Mouse (Mus musculus) hindbrain, embryonic 11.5 days (tissue): ENCODE data around the gene Tspan12. TPM values are rescaled to one million over a fixed set of nuclear protein-coding genes. Genes with fewer than 3 reads are reported as not detected.
"Not testable (repeated sequence)": the region's sequence is repeated elsewhere in the genome, so short reads cannot be mapped to it uniquely, and the experiment has no call there.

ENCODE experiments used
- ATAC-seq: fragments of 200-750 bp; cut with Nextera tagmentation; 2 replicates; pipeline ENCODE4 v1.8.0; 2017; ENCODE audit warnings: mild to moderate bottlenecking, moderate TSS enrichment, moderate library complexity; ENCODE audit not compliant: low FRiP score
- DNase-seq: peaks from one replicate; pipeline ENCODE4 v3.0.0-alpha.2; 2015; ENCODE audit warnings: low spot score
- H3K27ac ChIP-seq: fragments of 300-500 bp; sonication (generic); 2 replicates; pipeline ENCODE4 v1.5.1; 2014; ENCODE audit warnings: mild to moderate bottlenecking, low read depth, low read length
- H3K27me3 ChIP-seq: fragments of 300-500 bp; sonication (generic); 2 replicates; pipeline ENCODE4 v1.6.1; 2014; ENCODE audit warnings: mild to moderate bottlenecking, low read length, moderate library complexity, mixed read lengths; ENCODE audit not compliant: control insufficient read depth, insufficient read depth
- H3K36me3 ChIP-seq: fragments of 300-500 bp; sonication (generic); 2 replicates; pipeline ENCODE4 v1.6.1; 2014; ENCODE audit warnings: mild to moderate bottlenecking, low read length, moderate library complexity, mixed read lengths; ENCODE audit not compliant: control insufficient read depth, insufficient read depth
- H3K4me1 ChIP-seq: fragments of 300-500 bp; sonication (generic); replicated peaks from 2 replicates; pipeline ENCODE4 v1.6.1; 2014; ENCODE audit warnings: low read length, mixed read lengths; ENCODE audit not compliant: control insufficient read depth, insufficient read depth
- H3K4me2 ChIP-seq: fragments of 300-500 bp; sonication (generic); replicated peaks from 2 replicates; pipeline ENCODE4 v1.6.1; 2014; ENCODE audit warnings: mild to moderate bottlenecking, low read depth, low read length
- H3K4me3 ChIP-seq: fragments of 300-500 bp; sonication (generic); 2 replicates; pipeline ENCODE4 v1.5.1; 2014; ENCODE audit warnings: low read depth, low read length
- H3K9ac ChIP-seq: fragments of 300-500 bp; sonication (generic); 2 replicates; pipeline ENCODE4 v1.6.1; 2014; ENCODE audit warnings: low read depth, low read length
- H3K9me3 ChIP-seq: fragments of 300-500 bp; sonication (generic); 2 replicates; pipeline ENCODE4 v1.6.1; 2016; ENCODE audit warnings: low read length; ENCODE audit not compliant: control insufficient read depth
- WGBS: fragments of 180-500 bp; shearing (Covaris S2); extraction: QIAGEN DNeasy Blood & Tissue Kit; methylation state at CpG from one replicate; pipeline ENCODE4 v1.1.7; 2014; 5-methylcytosine and 5-hydroxymethylcytosine counted together
- polyA plus RNA-seq: library from polyadenylated mRNA; unstranded; fragments of >200 nt; fragmentation: Nextera tagmentation; extraction: Ambion mirVana; gene quantifications from 2 replicates; pipeline ENCODE4 v1.2.1, GENCODE M21; 2014

The Tspan12 gene
- polyA plus RNA-seq, result 64.0 and 70.5 TPM in 2 replicates

- DNase-seq, result no peak
- H3K27me3 ChIP-seq, result no peaks in the 10 kb centered on the region
- no peaks in the 10 kb centered on the region for H3K36me3 ChIP-seq
- H3K4me3 ChIP-seq, result peak within 1 kb of the TSS; percentile 79
- peak within 1 kb of the TSS; percentile 76 for H3K4me2 ChIP-seq
- H3K27ac ChIP-seq, result peak within 1 kb of the TSS; percentile 86
- H3K4me1 ChIP-seq, result 0 out of 2 replicates have a peak, but pooled peaks cover 4% of the 10 kb centered on the region
- H3K9ac ChIP-seq, result peak within 1 kb of the TSS; percentile 90
- H3K9me3 ChIP-seq, result no peaks in the 10 kb centered on the region
- WGBS, result 3% methylated on average over 13 of the region's 13 CpGs
- ATAC-seq, result peak; percentile 17; the same call in 1 of the 2 replicates
Observed at GRCm38 (mm10) chr6:21852344-21852785, at the start of gene Tspan12. Tspan12 (minus strand) TSS chr6:21852515.

- DNase-seq, result peak; percentile 25
- no peaks in the 10 kb centered on the region for H3K27me3 ChIP-seq
- H3K4me2 ChIP-seq, result no peak overlapping the region
- ATAC-seq, result no peak
- H3K27ac ChIP-seq, result no peak overlapping the region
- WGBS, result 74% methylated on average over 7 of the region's 7 CpGs
- no peak overlapping the region for H3K4me3 ChIP-seq
- H3K4me1 ChIP-seq, result no peaks in the 10 kb centered on the region
- no peaks in the 10 kb centered on the region for H3K36me3 ChIP-seq
- no peaks in the 10 kb centered on the region for H3K9me3 ChIP-seq
- H3K9ac ChIP-seq, result no peak overlapping the region
Observed at GRCm38 (mm10) chr6:21894451-21894850, 42.1 kb upstream of the Tspan12 start.

GRCm38 (mm10) chr6:21889101-21889500 lies 36.8 kb upstream of the Tspan12 start:
- Histone ChIP-seq H3K4me1 (no peaks in the 10 kb centered on the region), H3K27me3 (no peaks in the 10 kb centered on the region), H3K4me3 (no peak overlapping the region), H3K36me3 (no peaks in the 10 kb centered on the region), H3K27ac (no peak overlapping the region), H3K4me2 (no peak overlapping the region), H3K9me3 (no peaks in the 10 kb centered on the region), H3K9ac (no peak overlapping the region)
- 80% methylated on average over 2 of the region's 2 CpGs for WGBS
- DNase-seq (no peak), ATAC-seq (no peak)

- DNase-seq, H3K4me2 ChIP-seq, H3K27me3 ChIP-seq, H3K4me3 ChIP-seq, H3K9me3 ChIP-seq, H3K36me3 ChIP-seq, H3K4me1 ChIP-seq, H3K27ac ChIP-seq, ATAC-seq, H3K9ac ChIP-seq: not testable (repeated sequence)
Observed at GRCm38 (mm10) chr6:21887971-21888370, 35.7 kb upstream of the Tspan12 start.

GRCm38 (mm10) chr6:21879496-21879895 lies 27.2 kb upstream of the Tspan12 start:
- Histone ChIP-seq H3K4me3 (no peak overlapping the region), H3K36me3 (no peaks in the 10 kb centered on the region), H3K4me1 (no peaks in the 10 kb centered on the region), H3K9ac (no peak overlapping the region), H3K27me3 (no peaks in the 10 kb centered on the region), H3K27ac (no peak overlapping the region), H3K9me3 (no peaks in the 10 kb centered on the region), H3K4me2 (no peak overlapping the region)
- WGBS, result 78% methylated on average over 6 of the region's 6 CpGs
- DNase-seq, result no peak
- no peak for ATAC-seq

- 69% methylated on average over 1 of the region's 1 CpGs for WGBS
- no peaks in the 10 kb centered on the region for H3K36me3 ChIP-seq
- no peak overlapping the region for H3K27ac ChIP-seq
- no peaks in the 10 kb centered on the region for H3K4me1 ChIP-seq
- no peaks in the 10 kb centered on the region for H3K27me3 ChIP-seq
- DNase-seq, result no peak
- ATAC-seq, result no peak
- no peak overlapping the region for H3K4me2 ChIP-seq
- H3K9me3 ChIP-seq, result no peaks in the 10 kb centered on the region
- H3K4me3 ChIP-seq, result no peak overlapping the region
- H3K9ac ChIP-seq, result no peak overlapping the region
Observed at GRCm38 (mm10) chr6:21867310-21867709, 15.0 kb upstream of the Tspan12 start.

GRCm38 (mm10) chr6:21864179-21864578 lies 11.9 kb upstream of the Tspan12 start:
- no peaks in the 10 kb centered on the region for H3K27me3 ChIP-seq
- no peaks in the 10 kb centered on the region for H3K9me3 ChIP-seq
- H3K27ac ChIP-seq, result no peak overlapping the region
- H3K36me3 ChIP-seq, result no peaks in the 10 kb centered on the region
- H3K4me1 ChIP-seq, result no peaks in the 10 kb centered on the region
- ATAC-seq (no peak), DNase-seq (no peak)
- 63% methylated on average over 8 of the region's 8 CpGs for WGBS
- H3K4me2 ChIP-seq, result no peak overlapping the region
- no peak overlapping the region for H3K9ac ChIP-seq
- no peak overlapping the region for H3K4me3 ChIP-seq

GRCm38 (mm10) chr6:21863561-21863960 lies 11.2 kb upstream of the Tspan12 start:
- Histone ChIP-seq H3K27me3 (no peaks in the 10 kb centered on the region), H3K4me3 (no peak overlapping the region), H3K9me3 (no peaks in the 10 kb centered on the region), H3K9ac (no peak overlapping the region), H3K4me1 (no peaks in the 10 kb centered on the region), H3K4me2 (no peak overlapping the region), H3K36me3 (no peaks in the 10 kb centered on the region), H3K27ac (no peak overlapping the region)
- no peak for ATAC-seq
- no peak for DNase-seq
- WGBS, result 26% methylated on average over 1 of the region's 1 CpGs

GRCm38 (mm10) chr6:21861316-21861715 lies 9.0 kb upstream of the Tspan12 start:
- no peaks in the 10 kb centered on the region for H3K27me3 ChIP-seq
- DNase-seq (no peak), ATAC-seq (no peak)
- no peaks in the 10 kb centered on the region for H3K36me3 ChIP-seq
- H3K27ac ChIP-seq, result no peak overlapping the region
- H3K4me3 ChIP-seq, result no peak overlapping the region
- H3K9ac ChIP-seq, result no peak overlapping the region
- no peaks in the 10 kb centered on the region for H3K9me3 ChIP-seq
- 84% methylated on average over 2 of the region's 2 CpGs for WGBS
- no peaks in the 10 kb centered on the region for H3K4me1 ChIP-seq
- no peak overlapping the region for H3K4me2 ChIP-seq
